ENCODE assay signal across 14 mouse cellular contexts in genomic region chr8:121174178-121174577, GRCm38 (mm10). TPM values are rescaled to one million over a fixed set of nuclear protein-coding genes. Genes with fewer than 3 reads are reported as not detected.
DNase-seq lines count a peak whose midpoint lies in the region; ATAC-seq and TF ChIP-seq lines count a peak whose summit lies in the region.
"Had no signal": no experiment of that assay in that cellular context is flagged by ENCODE, and none has a peak within 500 bp of the region (broad histone marks: within the 10 kb centered on the region; RNA-seq: fewer than 3 reads in every experiment).

No protein-coding gene starts in this region.

- ATAC-seq in lung, embryonic 14.5 days (ENCODE audit: insufficient read depth) = no peak
- ATAC-seq in limb, embryonic 13.5 days (ENCODE audit: low FRiP score, low read depth) = no peak
- no peak for ATAC-seq in midbrain, embryonic 11.5 days (ENCODE audit: low FRiP score)

- no peak overlapping the region for H3K27ac ChIP-seq in lung, embryonic 14.5 days (ENCODE audit: low read depth)
- H3K27ac ChIP-seq in kidney, adult 2 months (ENCODE audit: insufficient read depth, low read depth, low read length) = no peak overlapping the region
- no peak overlapping the region for H3K27ac ChIP-seq in limb, embryonic 13.5 days
- H3K27ac ChIP-seq in midbrain, embryonic 11.5 days (ENCODE audit: low read depth, low read length) = no peak overlapping the region
- no peak overlapping the region for H3K27ac ChIP-seq in heart, embryonic 10.5 days
- H3K27ac ChIP-seq: liver, embryonic 15.5 days had no signal

- H3K9me3 ChIP-seq in lung, embryonic 14.5 days (ENCODE audit: low read depth, low read length) = no peaks in the 10 kb centered on the region
- no peaks in the 10 kb centered on the region for H3K9me3 ChIP-seq in limb, embryonic 13.5 days
- no peaks in the 10 kb centered on the region for H3K9me3 ChIP-seq in midbrain, embryonic 11.5 days (ENCODE audit: control insufficient read depth, low read length)
- H3K9me3 ChIP-seq in heart, embryonic 10.5 days = no peaks in the 10 kb centered on the region
- H3K9me3 ChIP-seq: liver, embryonic 15.5 days had no signal

- intact Hi-C loops in gastrocnemius, postnatal 14 days (cut with DNase I; ENCODE audit: low total_unique reads) = no loop called here

- no peak for TF ChIP-seq POLR2A in kidney, adult 2 months (IDR thresholded peaks at IDR 0.05; ENCODE audit: low read depth, low read length)

- no peaks in the 10 kb centered on the region for H3K36me3 ChIP-seq in lung, embryonic 14.5 days (ENCODE audit: insufficient read depth)
- H3K36me3 ChIP-seq in kidney, adult 2 months (ENCODE audit: control insufficient read depth, insufficient read depth, low read length) = no peaks in the 10 kb centered on the region
- no peaks in the 10 kb centered on the region for H3K36me3 ChIP-seq in limb, embryonic 13.5 days
- no peaks in the 10 kb centered on the region for H3K36me3 ChIP-seq in midbrain, embryonic 11.5 days (ENCODE audit: control insufficient read depth, insufficient read depth, low read length)
- no peaks in the 10 kb centered on the region for H3K36me3 ChIP-seq in heart, embryonic 10.5 days
- H3K36me3 ChIP-seq: liver, embryonic 15.5 days had no signal

- WGBS in lung, embryonic 14.5 days = 59% methylated on average over 10 of the region's 10 CpGs
- WGBS in kidney, adult 2 months = 63% methylated on average over 10 of the region's 10 CpGs
- 51% methylated on average over 10 of the region's 10 CpGs for WGBS in limb, embryonic 13.5 days
- 65% methylated on average over 10 of the region's 10 CpGs for WGBS in midbrain, embryonic 11.5 days
- WGBS in heart, embryonic 10.5 days = 61% methylated on average over 10 of the region's 10 CpGs

- peak overlapping the region; percentile 37; the same call in 1 of the 2 replicates for H3K4me2 ChIP-seq in lung, embryonic 14.5 days
- peak overlapping the region; percentile 58 for H3K4me2 ChIP-seq in limb, embryonic 13.5 days (replicated peaks)
- H3K4me2 ChIP-seq in midbrain, embryonic 11.5 days = no peak overlapping the region
- H3K4me2 ChIP-seq: liver, embryonic 15.5 days had no signal

- H3K27me3 ChIP-seq in lung, embryonic 14.5 days (ENCODE audit: insufficient read depth, low read length) = no peaks in the 10 kb centered on the region
- H3K27me3 ChIP-seq in kidney, adult 2 months (replicated peaks; ENCODE audit: control insufficient read depth, insufficient read depth, low read length) = no peaks in the 10 kb centered on the region
- no peaks in the 10 kb centered on the region for H3K27me3 ChIP-seq in limb, embryonic 13.5 days
- no peaks in the 10 kb centered on the region for H3K27me3 ChIP-seq in midbrain, embryonic 11.5 days (ENCODE audit: control insufficient read depth, insufficient read depth, low read length)
- H3K27me3 ChIP-seq in heart, embryonic 10.5 days (ENCODE audit: insufficient read depth, poor library complexity, severe bottlenecking) = peaks cover 5% of the 10 kb centered on the region; the same call in 1 of the 2 replicates
- H3K27me3 ChIP-seq: liver, embryonic 15.5 days had no signal

- peaks cover 10% of the 10 kb centered on the region for H3K4me1 ChIP-seq in lung, embryonic 14.5 days (ENCODE audit: insufficient read depth)
- no peaks in the 10 kb centered on the region for H3K4me1 ChIP-seq in kidney, adult 2 months (ENCODE audit: control insufficient read depth, insufficient read depth, low read length)
- H3K4me1 ChIP-seq in limb, embryonic 13.5 days = peaks cover 42% of the 10 kb centered on the region
- peaks cover 3% of the 10 kb centered on the region; the same call in 1 of the 2 replicates for H3K4me1 ChIP-seq in midbrain, embryonic 11.5 days (ENCODE audit: control insufficient read depth, insufficient read depth, low read length)
- H3K4me1 ChIP-seq in heart, embryonic 10.5 days = peaks cover 54% of the 10 kb centered on the region

- H3K9ac ChIP-seq in lung, embryonic 14.5 days = no peak overlapping the region
- no peak overlapping the region for H3K9ac ChIP-seq in limb, embryonic 13.5 days
- H3K9ac ChIP-seq in midbrain, embryonic 11.5 days (ENCODE audit: low read length) = no peak overlapping the region
- H3K9ac ChIP-seq: liver, embryonic 15.5 days had no signal

- peak; percentile 37 for TF ChIP-seq CTCF in lung, embryonic 14.5 days (IDR thresholded peaks at IDR 0.05; ENCODE audit: low read depth)
- no peak for TF ChIP-seq CTCF in kidney, adult 2 months (conservative IDR thresholded peaks at IDR 0.05; ENCODE audit: insufficient read depth, insufficient read length, low read depth, low read length)

- DNase-seq in lung, embryonic 14.5 days = peak; percentile 60
- no peak for DNase-seq in lung, postnatal 25 days (ENCODE audit: low spot score)
- DNase-seq in WW6 (ENCODE audit: low read depth, low spot score) = peak; percentile 33
- peak; percentile 72 for DNase-seq in kidney, adult 2 months
- no peak for DNase-seq in gastrocnemius, postnatal 14 days
- DNase-seq in midbrain, embryonic 11.5 days (ENCODE audit: low spot score, missing footprints) = no peak
- DNase-seq in heart, embryonic 10.5 days (ENCODE audit: low spot score) = no peak
- DNase-seq: adrenal gland, adult 8-10 months; cerebellum, adult 2 months; gastrocnemius, postnatal 36 days; heart, postnatal 36 days; right cerebral cortex, postnatal 25 days had no signal

- H3K4me3 ChIP-seq in lung, embryonic 14.5 days (ENCODE audit: low read depth, low read length) = no peak overlapping the region
- no peak overlapping the region for H3K4me3 ChIP-seq in kidney, adult 2 months (ENCODE audit: insufficient read depth, low read depth, low read length)
- no peak overlapping the region for H3K4me3 ChIP-seq in limb, embryonic 13.5 days
- H3K4me3 ChIP-seq in midbrain, embryonic 11.5 days (ENCODE audit: low read depth, low read length) = no peak overlapping the region
- no peak overlapping the region for H3K4me3 ChIP-seq in heart, embryonic 10.5 days
- H3K4me3 ChIP-seq: liver, embryonic 15.5 days had no signal

RNA-seq across cellular contexts. Expression of gene Foxl1, which starts 46.4 kb away (rescaled TPM):
- 6.8 and 7.9 TPM in 2 replicates for polyA plus RNA-seq in lung, embryonic 14.5 days (2014; fragmentation: Nextera tagmentation; extraction: Ambion mirVana)
- 0.75 and 1.2 TPM in 2 replicates for polyA plus RNA-seq in kidney, adult 2 months (2012; rRNA removed)
- polyA plus RNA-seq in limb, embryonic 13.5 days (2015; fragmentation: Nextera tagmentation; extraction: Ambion mirVana) = 0.15 and 0.18 TPM in 2 replicates
- under 1 TPM in 1 of 2 experiments, not detected in 1; 0.10 TPM for total RNA-seq in gastrocnemius, postnatal 14 days (2021)
- 0.46 and 0.79 TPM in 2 replicates for polyA plus RNA-seq in midbrain, embryonic 11.5 days (2014; fragmentation: Nextera tagmentation; extraction: Ambion mirVana)
- polyA plus RNA-seq in heart, embryonic 10.5 days (2016; fragmentation: Nextera tagmentation; extraction: Ambion mirVana) = 0.53 and 2.0 TPM in 2 replicates
- total RNA-seq: gastrocnemius, postnatal 36 days had no signal
- polyA plus RNA-seq: cerebellum, adult 2 months had no signal

RNA-seq across cellular contexts. Expression of gene Foxc2, which starts 58.2 kb away (rescaled TPM):
- 1.1 and 1.9 TPM in 2 replicates for polyA plus RNA-seq in lung, embryonic 14.5 days (2014; fragmentation: Nextera tagmentation; extraction: Ambion mirVana)
- 5.8 and 7.4 TPM in 2 replicates for polyA plus RNA-seq in kidney, adult 2 months (2012; rRNA removed)
- polyA plus RNA-seq in limb, embryonic 13.5 days (2015; fragmentation: Nextera tagmentation; extraction: Ambion mirVana) = 7.5 and 8.3 TPM in 2 replicates
- total RNA-seq in gastrocnemius, postnatal 14 days (2021) = under 1 TPM; 0.33 to 0.45 TPM
- polyA plus RNA-seq in midbrain, embryonic 11.5 days (2014; fragmentation: Nextera tagmentation; extraction: Ambion mirVana) = 7.0 and 7.1 TPM in 2 replicates
- 12.4 and 14.8 TPM in 2 replicates for polyA plus RNA-seq in heart, embryonic 10.5 days (2016; fragmentation: Nextera tagmentation; extraction: Ambion mirVana)
- polyA plus RNA-seq: liver, embryonic 15.5 days had no signal

Comparison
In these comparisons a context has a peak if more than half of its experiments do, and no peak if none do; other contexts are left out.
1. DNase-seq: peak in lung, embryonic 14.5 days (single experiment), WW6 (single experiment) and kidney, adult 2 months (single experiment); none in lung, postnatal 25 days (single experiment), gastrocnemius, postnatal 14 days (single experiment), midbrain, embryonic 11.5 days (single experiment) and heart, embryonic 10.5 days (single experiment).